Mouse (Mus musculus) kidney, adult 2 months (tissue): ENCODE measurements around the gene Pelo. TPM values are rescaled to one million over a fixed set of nuclear protein-coding genes. Genes with fewer than 3 reads are reported as not detected.

Experiments
- DNase-seq: peaks from one replicate; pipeline ENCODE4 v3.0.0; 2021
- H3K27ac ChIP-seq: fragments of 200-500 bp; 2 replicates; pipeline ENCODE4 v1.5.1; 2012; ENCODE audit warnings: low read depth, low read length, control low read depth, inconsistent platforms; ENCODE audit not compliant: insufficient read depth
- H3K27me3 ChIP-seq: fragments of 200-500 bp; replicated peaks from 2 replicates; pipeline ENCODE4 v1.6.1; 2012; ENCODE audit warnings: mild to moderate bottlenecking, moderate library complexity, low read length, inconsistent platforms; ENCODE audit not compliant: control insufficient read depth, insufficient read depth
- H3K36me3 ChIP-seq: fragments of 200-500 bp; 2 replicates; pipeline ENCODE4 v1.6.1; 2012; ENCODE audit warnings: mild to moderate bottlenecking, moderate library complexity, low read length, inconsistent platforms; ENCODE audit not compliant: control insufficient read depth, insufficient read depth
- H3K4me1 ChIP-seq: fragments of 200-500 bp; 2 replicates; pipeline ENCODE4 v1.6.1; 2011; ENCODE audit warnings: low read length; ENCODE audit not compliant: control insufficient read depth, insufficient read depth
- H3K4me3 ChIP-seq: fragments of 200-500 bp; 2 replicates; pipeline ENCODE4 v1.5.1; 2011; ENCODE audit warnings: mild to moderate bottlenecking, low read depth, low read length, control low read depth; ENCODE audit not compliant: insufficient read depth
- CTCF ChIP-seq: fragments of 200-500 bp; conservative IDR thresholded peaks from 2 replicates; pipeline ENCODE4 v1.5.1; 2011; ENCODE audit warnings: low read depth, mild to moderate bottlenecking, control low read depth, low read length, moderate library complexity, mixed read lengths; ENCODE audit not compliant: insufficient read depth, insufficient read length
- POLR2A ChIP-seq: fragments of 200-500 bp; IDR thresholded peaks from one replicate; pipeline ENCODE4 v1.6.1; 2011; ENCODE audit warnings: low read depth, low read length, control low read depth
- WGBS: fragments of 180-500 bp; shearing (Covaris S2); methylation state at CpG from one replicate; pipeline ENCODE4 v1.1.7; 2018; 5-methylcytosine and 5-hydroxymethylcytosine counted together
- polyA plus RNA-seq: library from polyadenylated mRNA; depleted of rRNA; stranded (reverse); fragments of >200 nt; gene quantifications from 2 replicates; pipeline ENCODE4 v1.2.3, GENCODE M21; 2012

The Pelo gene
- polyA plus RNA-seq, 1 experiment, result 32.3 TPM

- peak overlapping the region; percentile 47; the same call in 1 of the 2 replicates for H3K27ac ChIP-seq
- WGBS, result 64% methylated on average over 6 of the region's 6 CpGs
Observed at GRCm38 (mm10) chr13:115085974-115086373, 4.0 kb downstream of the Pelo start.

GRCm38 (mm10) chr13:115082339-115082738 is 7.6 kb downstream of the Pelo start:
- Histone ChIP-seq H3K27me3 (no peaks in the 10 kb centered on the region), H3K36me3 (peaks cover 1% of the 10 kb centered on the region; the same call in 1 of the 2 replicates), H3K4me3 (no peak overlapping the region), H3K4me1 (peaks cover 16% of the 10 kb centered on the region), H3K27ac (peak overlapping the region; percentile 80; the same call in 1 of the 2 replicates)
- peak; percentile 59 for DNase-seq
- WGBS, result 57% methylated on average over 7 of the region's 7 CpGs
- TF ChIP-seq CTCF, result no peak
- no peak for TF ChIP-seq POLR2A

More at GRCm38 (mm10) chr13:115085974-115086373, 4.0 kb downstream of the Pelo start:
- Histone ChIP-seq H3K27me3 (no peaks in the 10 kb centered on the region), H3K36me3 (peaks cover 6% of the 10 kb centered on the region), H3K4me1 (peaks cover 11% of the 10 kb centered on the region; the same call in 1 of the 2 replicates), H3K4me3 (no peak overlapping the region)
- peak; percentile 49 for DNase-seq
- TF ChIP-seq POLR2A, result no peak
- no peak for TF ChIP-seq CTCF

- WGBS, result 67% methylated on average over 3 of the region's 3 CpGs
- TF ChIP-seq CTCF (no peak), POLR2A (no peak)
- Histone ChIP-seq H3K36me3 (peaks cover 1% of the 10 kb centered on the region; the same call in 1 of the 2 replicates), H3K27me3 (no peaks in the 10 kb centered on the region), H3K27ac (peak overlapping the region; percentile 78), H3K4me3 (no peak overlapping the region), H3K4me1 (peaks cover 11% of the 10 kb centered on the region)
- peak; percentile 59 for DNase-seq
Observed at GRCm38 (mm10) chr13:115079996-115080585, 9.9 kb downstream of the Pelo start.

GRCm38 (mm10) chr13:115078997-115079685 is 10.8 kb downstream of the Pelo start:
- no peak for DNase-seq
- Histone ChIP-seq H3K27ac (peak overlapping the region; percentile 65; the same call in 1 of the 2 replicates), H3K4me1 (peaks cover 11% of the 10 kb centered on the region), H3K27me3 (no peaks in the 10 kb centered on the region), H3K36me3 (peaks cover 1% of the 10 kb centered on the region; the same call in 1 of the 2 replicates), H3K4me3 (no peak overlapping the region)
- WGBS, result 79% methylated on average over 6 of the region's 6 CpGs
- TF ChIP-seq CTCF (no peak), POLR2A (no peak)

- TF ChIP-seq POLR2A, result no peak
- TF ChIP-seq CTCF, result no peak
- H3K27ac ChIP-seq, result peak overlapping the region; percentile 39
- DNase-seq, result peak; percentile 86
- peaks cover 11% of the 10 kb centered on the region for H3K4me1 ChIP-seq
- WGBS, result 41% methylated on average over 9 of the region's 9 CpGs
- H3K27me3 ChIP-seq, result no peaks in the 10 kb centered on the region
- no peak overlapping the region for H3K4me3 ChIP-seq
- no peaks in the 10 kb centered on the region; the same call in 1 of the 2 replicates for H3K36me3 ChIP-seq
Observed at GRCm38 (mm10) chr13:115077346-115078134, 12.4 kb downstream of the Pelo start.

- 78% methylated on average over 6 of the region's 6 CpGs for WGBS
- H3K27ac ChIP-seq, result peak overlapping the region; percentile 35; the same call in 1 of the 2 replicates
- TF ChIP-seq CTCF, result no peak
- TF ChIP-seq POLR2A, result no peak
- no peak for DNase-seq
- H3K4me1 ChIP-seq, result peaks cover 16% of the 10 kb centered on the region
- no peaks in the 10 kb centered on the region for H3K36me3 ChIP-seq
- no peak overlapping the region for H3K4me3 ChIP-seq
- H3K27me3 ChIP-seq, result no peaks in the 10 kb centered on the region
Observed at GRCm38 (mm10) chr13:115072386-115072785, 17.6 kb downstream of the Pelo start.

- Histone ChIP-seq H3K4me1 (peaks cover 18% of the 10 kb centered on the region), H3K27ac (no peak overlapping the region), H3K27me3 (no peaks in the 10 kb centered on the region), H3K4me3 (no peak overlapping the region), H3K36me3 (no peaks in the 10 kb centered on the region)
- 59% methylated on average over 3 of the region's 3 CpGs for WGBS
- TF ChIP-seq CTCF, result no peak
- DNase-seq, result peak; percentile 86
Observed at GRCm38 (mm10) chr13:115071431-115071830, 18.6 kb downstream of the Pelo start.
